Mouse (Mus musculus) left cerebral cortex, postnatal 10 days (tissue): ENCODE results near the gene Mogs. TPM values are rescaled to one million over a fixed set of nuclear protein-coding genes. Genes with fewer than 3 reads are reported as not detected.
A peak's percentile ranks its signal among the peaks of the same experiment; 100 is the strongest.
"Not testable (repeated sequence)": the region's sequence is repeated elsewhere in the genome, so short reads cannot be mapped to it uniquely, and the experiment has no call there.

Experiments used
- DNase-seq, 2 experiments: peaks; one replicate each; pipeline ENCODE4 v3.0.0; 2021 to 2022; ENCODE audit warnings: low spot score in 2 of 2, mixed read lengths in 1 of 2; ENCODE audit errors: extremely low spot score in 1 of 2
- intact Hi-C: fragments of 180-260 bp; cut with DNase I; formaldehyde crosslinking; loops from one replicate; pipeline ENCODE4 v1.15.1; 2025
- total RNA-seq, 2 experiments: library from RNA; stranded (reverse); gene quantifications; 2 replicates each; pipeline ENCODE4 v1.2.3; 2021

The Mogs gene
- total RNA-seq, 2 experiments from 2014 or later: 27.9 to 31.8 TPM

DNA sequence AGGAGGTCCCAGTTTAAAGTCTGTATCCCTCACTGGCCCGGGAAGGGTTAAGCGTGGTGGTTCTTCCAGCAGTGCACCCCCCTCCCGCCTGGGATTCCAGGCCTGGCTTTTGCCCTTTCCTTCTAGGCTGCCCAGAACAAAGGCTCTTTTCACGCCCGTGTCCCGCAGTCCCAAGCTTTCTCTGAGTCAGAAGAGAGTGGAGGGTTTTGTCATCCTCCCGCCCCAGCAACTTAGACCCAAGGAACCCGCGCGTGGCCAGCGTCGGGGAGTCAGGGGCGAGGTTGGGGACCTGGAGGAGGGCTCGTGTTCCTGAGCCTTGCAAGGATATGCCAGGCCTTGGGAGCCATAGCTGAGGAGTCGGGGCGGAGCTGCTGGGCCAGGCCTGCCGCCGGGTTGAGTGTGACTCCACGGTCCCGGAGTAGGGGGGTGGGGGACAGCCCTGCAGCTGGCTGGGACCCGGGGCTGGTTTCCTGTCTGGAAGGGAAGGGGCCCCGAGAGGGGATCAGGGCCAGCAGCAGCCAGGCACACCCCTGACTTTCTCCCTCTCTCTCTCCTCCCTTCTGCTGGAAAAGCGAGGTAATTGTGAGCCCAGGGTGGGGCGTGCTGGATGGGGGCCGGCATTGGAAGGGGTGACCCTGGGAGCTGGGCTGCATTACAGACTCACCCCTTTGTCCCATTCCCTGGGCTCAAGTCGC is 21.7 kb downstream of the Mogs start:
- DNase-seq: peak in 1 of 2 experiments; percentile 80
- intact Hi-C loops: no loop called here

DNA sequence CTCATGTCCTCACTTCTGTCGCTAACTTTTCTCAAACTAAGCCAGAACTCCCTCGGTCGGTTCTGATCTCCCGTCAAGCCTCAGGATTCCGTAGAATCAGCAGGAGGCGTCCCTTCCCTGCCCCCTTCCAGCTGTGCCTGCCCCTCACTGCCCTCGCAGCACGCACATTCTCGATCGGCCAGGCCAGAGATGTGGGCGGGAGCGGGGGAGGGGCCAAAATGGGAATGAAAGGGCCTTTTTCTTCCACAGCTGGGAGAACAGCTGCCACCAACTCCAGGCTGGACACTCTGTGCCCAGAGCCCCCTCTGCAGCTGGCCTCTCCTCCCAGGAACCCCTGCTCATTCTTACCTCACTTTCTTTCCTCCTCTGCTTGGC is 22.3 kb downstream of the Mogs start:
- intact Hi-C loops: no loop called here
- DNase-seq: peak in 1 of 2 experiments; percentile 94

DNA sequence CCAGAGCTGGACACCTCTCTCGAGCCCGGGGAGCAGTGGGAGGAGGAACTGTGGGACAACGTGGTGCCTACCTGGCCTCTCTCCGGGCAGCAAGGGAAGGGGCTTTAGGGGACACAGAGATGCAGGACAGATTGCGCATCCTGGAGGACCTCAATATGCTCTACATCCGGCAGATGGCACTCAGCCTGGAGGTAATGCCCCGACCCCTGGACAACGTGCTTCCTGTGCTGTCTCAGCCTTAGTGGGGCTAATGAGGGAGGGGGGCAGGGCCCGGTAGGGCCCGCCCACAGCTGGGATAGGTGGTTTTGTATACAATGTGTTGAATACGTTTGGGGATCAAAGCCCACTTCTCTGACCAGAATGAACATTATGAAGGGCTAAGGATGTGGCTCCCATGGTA is 22.8 kb downstream of the Mogs start:
- peak in 1 of 2 experiments; percentile 66 for DNase-seq
- intact Hi-C loops: no loop called here

DNA sequence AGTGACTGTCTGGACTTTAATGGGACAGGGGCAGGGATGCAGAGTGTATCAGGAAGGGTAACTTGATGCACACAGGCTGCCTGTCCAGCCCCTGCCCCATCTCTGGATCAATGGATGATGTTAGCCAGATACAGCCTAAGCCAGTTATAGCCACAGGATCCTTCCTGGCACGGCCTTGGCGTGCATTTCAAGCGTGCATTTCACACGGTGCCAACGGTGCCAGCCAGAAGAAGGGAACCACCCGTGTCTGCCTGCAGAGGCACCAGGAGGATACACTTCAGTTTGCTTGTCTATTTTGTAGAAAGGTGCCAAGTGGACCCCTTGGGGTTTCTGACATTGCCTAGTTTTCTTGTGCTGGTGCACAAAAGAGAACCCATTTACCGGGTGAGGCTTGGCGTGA is 24.7 kb downstream of the Mogs start:
- peak in 1 of 2 experiments; percentile 21 for DNase-seq

DNA sequence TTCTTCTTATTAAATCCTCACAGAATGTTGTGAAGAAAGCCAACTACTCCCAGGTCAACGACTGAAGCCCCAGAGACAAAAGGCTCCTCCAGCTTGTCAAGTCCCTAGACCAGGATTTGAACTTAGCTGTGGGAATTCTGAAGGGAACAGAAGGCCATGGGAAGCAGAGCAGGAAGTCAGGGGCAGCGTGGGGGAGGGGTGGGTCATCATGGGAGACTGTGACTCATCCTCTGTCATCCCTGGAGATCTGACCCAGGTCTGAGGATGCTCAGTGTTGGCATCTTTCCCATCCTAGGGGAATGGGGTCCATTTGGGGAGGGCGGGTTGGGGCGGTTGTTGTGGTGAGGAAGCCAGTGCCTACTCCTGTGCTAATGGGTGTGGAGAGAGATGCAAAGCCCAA is 26.3 kb downstream of the Mogs start:
- peak in 1 of 2 experiments; percentile 69 for DNase-seq
- intact Hi-C loops: no loop called here

More for the DNA sequence above, 24.7 kb downstream of the Mogs start:
- intact Hi-C loops: no loop called here

DNA sequence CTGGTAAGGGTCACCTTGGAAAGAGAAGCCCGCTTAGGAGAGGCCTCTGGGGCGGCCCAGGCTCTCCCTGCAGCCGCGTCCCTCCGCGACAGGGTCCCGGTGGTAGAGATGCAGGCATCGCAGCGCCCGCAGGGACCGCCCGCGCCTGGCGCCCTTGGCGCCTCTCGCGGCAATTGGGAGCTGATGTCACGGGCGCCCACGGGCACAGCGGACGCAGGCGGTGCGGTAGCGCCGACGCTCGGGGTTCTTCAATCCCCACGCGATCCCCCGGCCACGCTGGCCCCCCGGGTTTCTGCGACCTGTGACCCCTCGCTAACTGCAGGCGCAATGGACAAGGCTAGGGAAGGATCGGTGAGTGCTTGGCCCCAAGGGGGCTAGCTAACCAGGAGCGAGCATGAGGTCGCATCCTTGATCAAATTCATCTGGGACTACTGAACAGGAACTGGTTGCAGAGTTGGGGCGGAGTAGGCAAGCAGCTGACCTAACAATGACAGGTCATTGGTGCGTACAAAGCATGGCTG is 27.0 kb downstream of the Mogs start:
- DNase-seq: peak in 1 of 2 experiments; percentile 80
- intact Hi-C loops: no loop called here

DNA sequence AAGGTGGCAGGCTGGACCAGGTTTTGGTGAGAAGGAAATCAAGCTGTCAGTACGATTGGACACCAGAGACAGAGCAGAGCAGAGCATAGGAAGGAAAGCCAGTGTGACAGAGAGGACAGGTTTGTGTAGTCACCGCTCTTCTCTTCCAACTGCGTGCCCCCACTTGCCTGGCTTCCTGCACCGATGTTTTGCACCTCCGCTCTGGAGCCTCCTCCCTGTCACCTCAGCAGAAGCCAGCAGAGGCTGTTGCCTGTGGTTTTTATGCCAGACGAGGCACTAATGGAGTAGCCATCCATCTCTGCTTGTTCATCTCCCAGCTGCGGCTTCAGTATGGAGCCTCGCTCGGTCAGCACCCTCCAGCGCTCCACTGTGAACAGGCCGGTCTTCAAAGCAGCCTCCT is 27.6 kb downstream of the Mogs start:
- peak in 1 of 2 experiments; percentile 20 for DNase-seq
- intact Hi-C loops: no loop called here

DNA sequence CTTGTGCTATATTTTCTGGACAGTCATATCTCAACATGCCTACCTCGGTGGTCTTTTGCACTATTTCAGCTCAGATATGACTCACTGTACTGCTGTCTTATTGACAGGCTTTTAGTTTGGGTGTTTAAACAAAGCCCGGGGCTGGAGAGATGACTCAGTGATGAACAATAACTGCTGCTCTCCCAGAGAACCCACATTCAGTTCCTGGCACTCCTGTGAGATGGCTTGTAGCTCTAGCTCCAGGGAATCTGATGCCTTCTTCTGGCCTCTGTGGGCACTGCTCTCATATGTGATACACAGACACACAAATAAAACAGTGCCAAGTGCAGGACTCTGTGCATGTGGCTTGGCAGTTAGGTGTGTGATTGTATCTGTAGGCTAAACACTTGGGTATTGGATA is 29.9 kb downstream of the Mogs start:
- DNase-seq: no peak
- intact Hi-C loops: no loop called here

DNA sequence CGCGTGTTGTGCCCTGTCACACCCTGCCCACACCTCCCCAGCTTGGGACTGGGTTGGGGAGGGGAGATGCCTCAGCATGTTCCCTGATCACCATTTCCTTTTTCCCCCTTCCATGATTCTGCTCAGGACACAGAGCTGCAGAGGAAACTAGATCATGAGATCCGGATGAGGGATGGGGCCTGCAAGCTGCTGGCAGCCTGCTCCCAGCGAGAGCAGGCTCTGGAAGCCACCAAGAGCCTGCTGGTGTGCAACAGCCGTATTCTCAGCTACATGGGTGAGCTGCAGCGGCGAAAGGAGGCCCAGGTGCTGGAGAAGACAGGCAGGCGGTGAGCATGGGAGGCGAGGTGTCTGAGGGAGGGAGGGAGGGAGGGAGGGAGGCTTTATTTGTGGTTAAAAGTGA is 30.5 kb downstream of the Mogs start:
- no peak for DNase-seq
- intact Hi-C loops: no loop called here

DNA sequence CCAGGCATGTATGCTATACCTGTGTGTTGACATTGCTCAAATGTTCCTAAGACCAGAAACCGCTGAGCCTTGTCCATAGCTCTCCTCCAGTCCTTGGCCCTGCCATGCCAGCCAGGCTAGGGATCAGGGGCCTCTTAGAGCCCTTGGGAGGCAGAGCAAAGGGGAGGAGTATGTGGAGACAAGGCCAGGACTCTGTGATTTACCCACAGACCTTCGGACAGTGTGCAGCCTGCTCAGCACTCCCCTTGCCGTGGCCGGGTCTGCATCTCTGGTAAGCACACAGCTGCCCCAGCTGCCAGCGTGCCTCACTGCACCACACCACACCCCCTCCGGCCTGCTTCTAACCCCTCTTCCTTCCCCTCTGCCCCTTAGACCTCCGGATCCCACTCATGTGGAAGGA is 32.0 kb downstream of the Mogs start:
- intact Hi-C loops: no loop called here
- no peak for DNase-seq

DNA sequence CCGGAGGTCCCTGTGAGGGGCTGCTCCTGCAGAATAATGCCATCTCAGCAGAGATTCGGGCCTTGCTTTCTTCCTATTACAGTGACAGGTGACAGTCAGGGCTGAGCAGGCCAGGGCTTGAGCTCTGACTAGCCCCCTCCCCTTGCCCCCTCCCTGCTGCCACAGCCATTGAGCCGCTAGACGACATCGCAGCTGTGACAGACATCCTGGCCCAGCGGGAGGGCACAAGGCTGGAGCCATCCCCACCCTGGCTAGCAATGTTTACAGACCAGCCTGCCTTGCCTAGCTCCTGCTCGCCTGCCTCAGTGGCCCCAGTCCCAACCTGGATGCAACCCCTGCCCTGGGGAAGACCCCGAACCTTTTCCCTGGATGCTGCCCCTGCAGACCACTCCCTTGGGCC is 36.4 kb downstream of the Mogs start:
- no peak for DNase-seq
- intact Hi-C loops: no loop called here

DNA sequence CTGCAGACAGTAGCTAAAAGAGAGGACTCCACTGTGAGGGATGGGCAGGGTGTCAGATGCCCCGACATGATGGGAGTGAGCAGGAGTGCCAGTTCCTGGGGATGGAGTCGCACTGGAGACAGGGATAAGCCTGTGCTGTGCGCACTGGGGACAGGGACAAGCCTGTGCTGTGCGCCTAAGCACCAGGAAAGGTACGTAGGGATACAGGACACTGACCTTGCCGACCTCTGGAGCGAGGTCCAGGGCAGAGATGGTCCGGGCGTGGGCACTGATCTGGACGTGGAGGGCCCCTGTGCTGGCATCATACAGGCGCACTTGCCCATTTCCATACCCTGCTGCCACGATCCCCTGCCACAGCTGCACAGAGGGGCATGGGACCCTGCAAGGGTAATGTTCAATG is 37.7 kb downstream of the Mogs start:
- no peak for DNase-seq
- intact Hi-C loops: no loop called here

DNA sequence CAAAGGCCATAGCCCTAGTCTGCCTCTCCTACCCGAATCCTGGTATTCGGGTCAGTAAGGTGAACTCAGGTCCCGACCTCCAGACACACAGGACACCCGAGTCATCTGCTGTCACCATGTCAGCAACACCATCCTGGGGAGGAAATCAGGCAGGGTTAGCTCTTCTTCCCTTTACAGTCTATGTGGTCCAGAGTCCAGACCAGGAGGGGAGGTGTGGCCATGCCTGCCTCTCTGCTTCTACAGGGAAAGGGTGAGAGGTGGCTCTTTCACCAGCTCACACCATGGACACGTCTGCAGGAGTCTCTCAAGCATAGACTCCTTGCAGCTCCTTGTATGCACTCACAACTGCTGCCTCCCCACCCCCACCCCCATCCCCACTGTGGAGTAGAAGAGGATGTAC is 38.2 kb downstream of the Mogs start:
- DNase-seq: no peak
- intact Hi-C loops: no loop called here

DNA sequence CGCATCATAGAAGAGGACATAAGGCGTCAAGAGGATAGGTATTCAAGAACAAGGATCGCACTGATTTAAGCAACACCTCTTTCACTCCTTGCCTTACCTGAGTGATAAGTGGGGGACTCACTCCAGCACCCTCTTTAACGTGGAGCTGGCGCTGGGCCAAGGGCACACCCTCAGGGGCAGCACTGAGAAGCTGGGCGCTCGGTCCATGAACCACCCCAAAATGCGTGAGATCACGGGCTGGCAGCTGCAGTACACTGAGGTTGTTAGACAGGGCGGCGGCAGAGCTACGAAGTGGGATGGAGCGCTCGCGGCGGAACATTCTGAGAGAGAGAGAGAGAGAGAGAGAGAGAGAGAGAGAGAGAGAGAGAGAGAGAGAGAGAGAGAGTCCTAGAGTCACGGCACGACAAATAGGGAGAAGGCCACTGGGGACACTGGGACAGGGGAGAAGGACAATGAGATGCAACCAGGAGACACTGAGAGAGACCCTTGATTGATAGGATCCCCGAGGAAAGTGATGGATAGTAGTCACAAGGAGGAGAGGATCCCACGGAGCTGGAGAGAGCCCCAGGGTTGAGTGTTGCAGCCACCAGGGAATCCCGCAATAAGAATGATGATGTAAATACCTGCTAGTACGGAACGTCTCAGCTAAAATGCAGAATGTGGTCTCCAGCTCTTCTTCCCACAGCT is 40.4 kb downstream of the Mogs start:
- intact Hi-C loops: no loop called here
- peak in 1 of 2 experiments; percentile 76 for DNase-seq

DNA sequence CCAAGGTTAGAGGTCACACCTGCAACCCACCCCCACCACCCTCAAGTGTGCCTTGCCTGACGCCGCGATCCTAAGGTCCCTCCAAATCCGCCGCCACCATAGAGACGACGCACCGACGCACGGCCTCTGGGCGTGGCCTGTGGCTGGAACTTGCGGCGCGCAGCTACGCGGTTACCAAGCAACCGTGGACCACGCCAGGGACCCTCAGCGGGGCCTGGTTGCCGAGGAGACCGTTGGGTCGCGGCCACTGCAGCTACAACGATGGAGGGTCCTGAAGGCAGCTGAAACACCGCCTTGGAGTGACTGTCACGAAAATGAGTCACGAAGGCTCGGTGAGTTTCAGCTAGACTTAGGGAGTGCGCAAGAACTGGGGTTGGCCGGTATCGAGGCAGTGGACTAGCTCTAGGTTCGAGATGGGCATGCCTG is 41.0 kb downstream of the Mogs start, which contains the start of the genes Wdr54 and 1700003E16Rik:
Gene Wdr54 (minus strand): TSS at position 139 of the 426 bp plus-strand sequence.
Gene 1700003E16Rik (plus strand): TSS at position 146 of the 426 bp plus-strand sequence.
- intact Hi-C loops: no loop called here
- DNase-seq: peak; percentile 81 to 90

DNA sequence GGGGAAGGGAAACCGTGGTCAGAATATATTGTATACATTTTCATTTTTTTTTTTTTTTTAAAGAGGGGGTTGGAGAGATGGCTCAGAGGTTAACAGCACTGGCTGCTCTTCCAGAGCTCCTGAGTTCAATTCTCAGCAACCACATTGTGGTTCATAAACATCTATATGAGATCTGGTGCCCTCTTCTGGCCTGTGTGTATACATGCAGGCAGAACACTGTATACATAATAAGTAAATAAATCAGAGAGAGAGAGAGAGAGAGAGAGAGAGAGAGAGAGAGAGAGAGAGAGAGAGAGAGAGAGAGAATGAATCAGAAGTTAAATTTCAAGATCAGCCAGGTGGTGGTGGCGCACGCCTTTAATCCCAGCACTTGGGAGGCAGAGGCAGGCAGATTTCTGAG is 44.2 kb downstream of the Mogs start:
- DNase-seq, intact Hi-C loops: not testable (repeated sequence)

DNA sequence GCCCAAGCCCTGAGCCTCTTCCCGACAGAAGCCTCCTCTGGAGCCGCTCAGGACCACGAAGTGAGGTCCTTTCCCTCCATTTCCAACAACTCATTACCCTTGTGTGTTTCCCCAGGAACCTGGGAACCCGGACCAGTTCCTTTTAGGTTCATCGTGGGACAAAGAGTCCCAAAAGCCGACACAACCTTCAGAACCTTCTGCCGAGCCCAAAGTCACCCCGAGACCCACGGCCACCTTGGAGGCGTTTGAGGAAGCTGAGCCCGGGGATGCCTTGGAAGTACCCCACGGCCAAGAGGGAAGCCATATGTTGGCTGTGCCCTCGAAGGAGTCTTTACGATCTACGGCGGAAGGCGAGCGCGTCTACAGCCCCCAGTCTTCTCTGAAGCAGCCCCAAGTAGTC is 46.1 kb downstream of the Mogs start:
- DNase-seq: no peak
- intact Hi-C loops: loop anchor here (5.0 kb wide), 1 partner anchor 39 kb away; the partner anchor contains the start of gene Wbp1

DNA sequence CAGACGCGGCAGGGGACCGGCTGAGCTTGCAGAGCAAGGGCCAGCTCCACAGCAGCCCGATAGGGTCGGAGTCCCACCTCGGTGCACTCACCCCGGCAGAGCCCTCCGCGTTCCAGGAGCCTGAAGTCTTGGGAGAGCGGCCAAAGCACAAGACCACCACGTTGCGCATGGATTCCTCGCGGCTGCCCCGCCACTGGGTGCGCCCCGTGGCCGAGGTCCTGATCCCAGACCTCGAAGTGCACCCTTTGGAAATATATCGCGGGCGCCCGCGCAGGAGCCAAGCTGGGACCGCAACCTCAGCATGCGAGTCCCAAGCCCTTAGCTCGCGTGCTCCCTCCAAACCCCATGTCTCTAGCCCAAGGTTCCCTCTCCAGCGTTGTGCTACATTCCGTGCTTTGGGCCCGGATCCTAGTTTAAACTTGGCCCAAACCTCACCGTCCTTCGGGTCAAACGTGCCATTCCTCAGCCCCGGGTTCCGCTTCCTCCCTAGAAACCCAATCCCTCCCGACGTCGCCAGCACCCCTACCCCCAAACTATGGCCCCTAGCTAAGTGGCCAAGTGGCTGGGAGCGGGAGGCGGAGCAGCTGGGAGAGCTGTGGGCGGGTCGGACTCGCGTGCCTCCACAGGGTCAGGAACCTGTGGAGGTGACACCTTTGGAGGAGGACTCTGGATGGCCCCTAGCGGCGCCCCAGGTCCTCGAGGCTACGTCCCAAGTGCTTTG is 46.8 kb downstream of the Mogs start:
- intact Hi-C loops: loop anchor here (5.0 kb wide), 1 partner anchor 40 kb away; the partner anchor contains the start of gene Wbp1
- DNase-seq: peak in 1 of 2 experiments; percentile 49

DNA sequence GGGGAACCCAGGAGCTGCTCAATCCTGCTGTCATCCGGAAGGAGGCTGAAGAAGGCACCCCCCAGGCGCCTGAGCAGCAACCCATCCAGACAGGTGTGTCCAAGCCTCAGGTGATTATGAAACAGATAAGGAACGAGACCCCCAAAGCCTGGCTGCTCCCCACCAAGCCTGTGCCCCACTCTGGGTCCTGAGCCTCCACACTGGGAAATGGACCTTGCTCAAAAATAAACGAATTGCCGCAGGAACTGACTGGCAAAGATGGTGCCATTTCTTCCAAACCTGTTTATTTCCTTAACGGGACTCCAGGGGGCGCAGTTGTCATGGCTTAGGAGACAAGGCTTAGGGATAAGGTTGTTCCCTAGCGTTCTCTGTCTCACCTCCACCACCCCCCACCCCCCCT is 47.4 kb downstream of the Mogs start:
- intact Hi-C loops: loop anchor here (5.0 kb wide), 1 partner anchor 40 kb away; the partner anchor contains the start of gene Wbp1
- DNase-seq: peak in 1 of 2 experiments; percentile 59
